Mouse (Mus musculus) heart, postnatal 0 days (tissue): Measurements from ENCODE around the gene Tcf15.

Experiments used
- CTCF ChIP-seq: IDR thresholded peaks from 2 replicates; pipeline ENCODE4 v1.5.1; 2016; ENCODE audit warnings: antibody characterized with exemption, control low read depth, low read depth
- EP300 ChIP-seq: IDR thresholded peaks from 2 replicates; pipeline ENCODE4 v1.6.1; 2016; ENCODE audit warnings: antibody characterized with exemption, low read depth

GRCm38 (mm10) chr2:152142046-152142445 lies 1.3 kb upstream of the Tcf15 start:
- TF ChIP-seq CTCF (no peak), EP300 (no peak)
